Mouse (Mus musculus): ENCODE results near the gene Xirp1.

DNA sequence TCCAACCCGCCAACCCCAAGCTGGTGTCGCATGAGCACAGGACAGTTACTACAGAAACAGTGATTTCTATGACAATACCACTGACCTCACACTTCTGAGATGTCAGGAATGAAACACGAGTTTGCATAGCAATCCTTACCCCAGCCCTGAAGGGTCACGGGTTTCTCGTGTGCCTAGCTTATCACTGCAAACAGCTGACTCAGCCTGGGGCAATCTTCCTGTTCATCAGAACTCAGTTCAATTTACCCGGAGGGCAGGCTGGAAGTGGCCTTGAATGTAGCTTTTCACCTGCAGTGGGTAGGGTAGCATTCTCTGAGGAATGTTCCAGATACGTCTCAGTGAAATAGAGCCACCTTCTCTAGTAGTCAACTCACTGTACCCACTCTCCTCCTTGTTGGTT is 29.2 kb downstream of the Xirp1 start:
- TF ChIP-seq EP300 (optimal IDR thresholded peaks at IDR 0.05) (no peak), CTCF (IDR thresholded peaks at IDR 0.05; ENCODE audit: low read depth) (no peak)
